Mouse (Mus musculus) liver, embryonic 15.5 days (tissue): Measurements from ENCODE around the gene Snapc2. TPM values are rescaled to one million over a fixed set of nuclear protein-coding genes. Genes with fewer than 3 reads are reported as not detected.

Experiments used
- ATAC-seq: fragments of 200-750 bp; cut with Nextera tagmentation; 2 replicates; pipeline ENCODE4 v1.8.0; 2017; ENCODE audit warnings: moderate number of reproducible peaks, mild to moderate bottlenecking, moderate library complexity; ENCODE audit not compliant: insufficient read depth
- H3K27ac ChIP-seq: fragments of 300-500 bp; sonication (generic); replicated peaks from 2 replicates; pipeline ENCODE4 v1.5.1; 2015; ENCODE audit warnings: mild to moderate bottlenecking, inconsistent platforms
- H3K27me3 ChIP-seq: fragments of 300-500 bp; sonication (generic); 2 replicates; pipeline ENCODE4 v1.6.1; 2015; ENCODE audit warnings: mild to moderate bottlenecking, inconsistent platforms
- H3K36me3 ChIP-seq: fragments of 300-500 bp; sonication (generic); replicated peaks from 2 replicates; pipeline ENCODE4 v1.6.1; 2015; ENCODE audit warnings: moderate library complexity, mild to moderate bottlenecking, inconsistent platforms
- H3K4me1 ChIP-seq: fragments of 300-500 bp; sonication (generic); replicated peaks from 2 replicates; pipeline ENCODE4 v1.6.1; 2015; ENCODE audit warnings: inconsistent platforms
- H3K4me2 ChIP-seq: fragments of 300-500 bp; sonication (generic); 2 replicates; pipeline ENCODE4 v1.6.1; 2015; ENCODE audit warnings: moderate library complexity, mild to moderate bottlenecking, inconsistent platforms
- H3K4me3 ChIP-seq: fragments of 300-500 bp; sonication (generic); replicated peaks from 2 replicates; pipeline ENCODE4 v1.5.1; 2015; ENCODE audit warnings: mild to moderate bottlenecking, inconsistent platforms
- H3K9ac ChIP-seq: fragments of 300-500 bp; sonication (generic); 2 replicates; pipeline ENCODE4 v1.6.1; 2015; ENCODE audit warnings: moderate library complexity, mild to moderate bottlenecking, inconsistent platforms
- H3K9me3 ChIP-seq: fragments of 300-500 bp; sonication (generic); replicated peaks from 2 replicates; pipeline ENCODE4 v1.6.1; 2016; ENCODE audit warnings: inconsistent platforms
- WGBS: fragments of 180-500 bp; shearing (Covaris S2); methylation state at CpG from one replicate; pipeline ENCODE4 v1.1.7; 2015; ENCODE audit warnings: mixed read lengths; ENCODE audit not compliant: insufficient replicate concordance; 5-methylcytosine and 5-hydroxymethylcytosine counted together
- polyA plus RNA-seq: library from polyadenylated mRNA; unstranded; fragments of >200 nt; fragmentation: Nextera tagmentation; extraction: Ambion mirVana; gene quantifications from 2 replicates; pipeline ENCODE4 v1.2.1, GENCODE M21; 2015

The Snapc2 gene
- 17.8 and 21.8 TPM in 2 replicates for polyA plus RNA-seq

DNA sequence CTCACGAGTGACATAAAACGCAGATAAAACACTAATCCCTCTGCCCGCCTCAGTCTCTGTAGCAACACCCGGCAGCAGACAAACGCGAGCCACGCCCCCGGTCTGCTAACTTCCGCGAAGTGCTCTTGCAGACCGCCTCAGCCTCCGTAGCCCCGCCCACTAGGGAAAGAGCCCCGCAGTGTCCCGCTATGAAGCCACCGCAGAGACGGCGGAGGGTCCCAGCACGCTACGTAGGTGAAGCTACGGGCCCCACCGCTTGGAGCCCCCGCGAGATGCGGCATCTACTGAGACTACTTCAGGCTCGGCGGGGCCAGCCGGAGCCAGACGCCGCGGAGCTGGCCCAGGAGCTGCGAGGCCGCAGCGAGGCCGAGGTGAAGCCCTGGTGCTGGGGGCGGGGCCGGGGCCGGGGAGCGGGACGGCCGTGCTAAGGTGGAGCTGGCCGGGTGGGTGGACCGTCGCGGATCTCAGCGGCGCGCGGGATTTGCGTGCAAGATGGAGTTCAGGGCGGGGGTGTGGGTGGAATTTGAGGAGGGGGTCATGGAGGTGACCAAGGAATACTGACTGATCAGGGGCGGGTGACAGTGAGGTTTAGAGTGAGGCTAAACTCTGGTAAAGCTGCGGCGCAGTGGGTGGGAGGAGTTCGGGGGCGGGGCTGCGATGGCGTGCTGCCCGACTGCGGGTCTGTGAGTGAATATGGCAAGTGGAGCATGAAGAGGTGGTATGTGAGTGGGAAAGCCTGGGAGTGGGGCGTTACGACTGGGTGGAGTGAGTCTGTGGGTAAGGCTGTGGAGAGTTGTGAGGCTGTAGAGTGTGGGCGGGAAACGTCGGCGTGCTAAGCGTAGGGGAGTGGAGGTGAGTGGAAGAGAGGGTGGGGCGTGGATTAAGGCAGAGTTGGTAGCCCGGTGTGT is at the start of gene Snapc2:
Gene Snapc2, plus strand, starts transcription at position 147 of the 908 bp plus-strand sequence.
- Histone ChIP-seq H3K9me3 (no peaks in the 10 kb centered on the region), H3K27ac (peak within 1 kb of the TSS; percentile 85), H3K4me1 (peaks cover 36% of the 10 kb centered on the region), H3K9ac (peak within 1 kb of the TSS; percentile 89), H3K36me3 (peaks cover 24% of the 10 kb centered on the region), H3K4me2 (peak within 1 kb of the TSS; percentile 92), H3K4me3 (peak within 1 kb of the TSS; percentile 92), H3K27me3 (no peaks in the 10 kb centered on the region)
- ATAC-seq: peak; percentile 94
- WGBS: under 1% methylated on average over 69 of the region's 69 CpGs

DNA sequence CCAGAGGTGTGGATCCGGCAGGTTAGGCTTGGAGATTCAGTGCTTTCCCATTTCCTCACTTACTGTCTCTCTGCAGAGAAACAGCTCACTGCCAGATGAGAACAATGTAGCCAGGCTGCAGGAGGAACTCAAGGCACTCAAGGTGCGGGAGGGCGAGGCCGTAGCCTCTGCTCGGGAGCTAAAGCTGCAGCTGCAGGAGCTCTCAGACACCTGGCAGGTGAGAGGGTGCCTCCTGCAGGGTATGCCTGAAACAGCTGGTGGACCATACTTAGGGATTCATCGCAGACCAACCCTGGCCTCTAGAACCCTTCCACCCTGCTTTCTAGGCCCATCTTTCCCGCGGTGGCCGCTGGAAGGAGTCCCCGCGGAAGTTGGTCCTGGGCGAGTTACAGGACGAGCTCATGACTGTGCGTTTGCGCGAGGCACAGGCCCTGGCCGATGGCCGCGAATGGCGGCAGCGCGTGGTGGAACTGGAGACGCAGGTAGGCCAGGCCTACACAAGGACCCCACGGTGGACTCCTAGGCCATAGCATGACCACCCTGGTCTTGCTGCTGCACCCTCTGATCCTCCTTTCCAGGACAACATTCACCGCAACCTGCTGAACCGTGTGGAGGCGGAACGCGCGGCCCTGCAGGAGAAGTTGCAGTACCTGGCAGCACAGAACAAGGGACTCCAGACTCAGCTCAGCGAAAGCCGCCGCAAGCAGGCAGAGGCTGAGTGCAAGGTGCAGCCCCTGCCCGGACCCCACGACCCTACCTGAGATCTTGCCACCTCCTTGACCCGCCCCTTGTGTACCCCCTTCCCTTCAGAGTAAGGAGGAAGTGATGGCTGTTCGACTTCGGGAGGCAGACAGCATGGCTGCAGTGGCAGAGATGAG is 47.4 kb upstream of the Snapc2 start:
- H3K4me3 ChIP-seq: peak overlapping the region; percentile 14; the same call in 1 of the 2 replicates

DNA sequence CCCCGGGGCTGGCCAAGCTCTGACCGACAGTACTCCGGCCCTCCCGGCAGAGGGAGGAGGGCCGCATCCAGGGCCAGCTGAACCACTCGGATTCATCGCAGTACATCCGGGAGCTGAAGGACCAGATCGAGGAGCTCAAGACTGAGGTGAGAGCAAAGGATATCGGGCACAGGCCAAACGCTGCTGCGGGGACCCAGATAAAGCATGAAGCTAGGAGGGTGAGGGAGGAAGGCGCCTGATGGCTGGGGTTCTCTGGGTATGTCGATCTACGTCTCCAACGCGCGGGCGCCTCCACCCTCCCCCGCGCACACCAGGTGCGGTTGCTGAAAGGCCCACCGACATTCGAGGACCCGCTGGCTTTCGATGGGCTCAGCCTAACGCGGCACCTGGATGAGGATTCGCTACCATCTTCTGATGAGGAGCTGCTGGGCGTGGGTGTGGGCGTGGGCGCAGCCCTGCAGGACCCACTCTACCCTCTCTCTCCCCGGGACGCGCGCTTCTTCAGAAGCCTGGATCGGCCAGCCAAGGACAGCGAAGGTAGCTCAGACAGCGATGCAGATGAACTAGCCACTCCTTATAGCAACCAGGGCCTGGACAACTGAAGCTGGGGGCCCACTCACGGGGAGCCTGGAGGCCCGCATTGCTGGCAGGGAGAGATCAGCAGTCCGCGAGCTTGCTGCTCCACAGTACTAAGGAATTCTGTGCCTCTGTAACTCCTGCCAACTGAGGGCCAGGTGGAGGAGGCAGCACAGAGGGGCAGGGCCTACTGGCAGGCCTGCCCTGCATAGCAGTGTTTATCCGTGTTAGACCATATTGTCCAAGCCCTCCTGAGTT is 46.5 kb upstream of the Snapc2 start:
- Histone ChIP-seq H3K4me2 (peak overlapping the region; percentile 52), H3K27me3 (peaks cover 65% of the 10 kb centered on the region), H3K9me3 (no peaks in the 10 kb centered on the region), H3K4me1 (peaks cover 17% of the 10 kb centered on the region; the same call in 1 of the 2 replicates), H3K9ac (no peak overlapping the region), H3K36me3 (no peaks in the 10 kb centered on the region), H3K4me3 (peak overlapping the region; percentile 14; the same call in 1 of the 2 replicates), H3K27ac (no peak overlapping the region)
- WGBS: 12% methylated on average over 44 of the region's 44 CpGs
- ATAC-seq: peak; percentile 68

More for the DNA sequence above, 47.4 kb upstream of the Snapc2 start:
- peaks cover 17% of the 10 kb centered on the region; the same call in 1 of the 2 replicates for H3K4me1 ChIP-seq
- no peaks in the 10 kb centered on the region for H3K9me3 ChIP-seq
- 24% methylated on average over 38 of the region's 38 CpGs for WGBS
- H3K27ac ChIP-seq: no peak overlapping the region
- H3K36me3 ChIP-seq: no peaks in the 10 kb centered on the region
- H3K4me2 ChIP-seq: peak overlapping the region; percentile 52
- no peak overlapping the region for H3K9ac ChIP-seq
- peaks cover 57% of the 10 kb centered on the region for H3K27me3 ChIP-seq
- ATAC-seq: no peak

DNA sequence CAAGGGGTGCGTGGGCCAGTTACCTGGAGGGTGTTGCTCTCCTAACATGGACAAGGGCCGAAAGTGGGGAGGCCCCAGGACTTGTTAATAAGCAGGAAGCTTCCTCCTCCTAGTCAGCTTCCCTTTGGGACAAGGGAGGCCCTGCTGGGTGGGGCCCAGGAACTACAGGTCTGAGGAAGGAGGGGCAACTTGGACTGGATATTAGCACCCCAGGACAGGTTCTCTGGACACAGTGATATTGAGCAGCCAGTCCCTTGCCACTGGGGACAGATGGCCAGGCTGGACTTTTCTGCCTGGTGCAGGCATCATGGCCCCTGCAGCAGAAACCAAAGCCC is 45.9 kb upstream of the Snapc2 start:
- no peak for ATAC-seq
- H3K9me3 ChIP-seq: no peaks in the 10 kb centered on the region
- peaks cover 66% of the 10 kb centered on the region for H3K27me3 ChIP-seq
- H3K4me3 ChIP-seq: no peak overlapping the region
- peaks cover 17% of the 10 kb centered on the region; the same call in 1 of the 2 replicates for H3K4me1 ChIP-seq
- no peak overlapping the region for H3K9ac ChIP-seq
- H3K4me2 ChIP-seq: peak overlapping the region; percentile 52
- H3K36me3 ChIP-seq: no peaks in the 10 kb centered on the region
- no peak overlapping the region for H3K27ac ChIP-seq
- 54% methylated on average over 2 of the region's 2 CpGs for WGBS

DNA sequence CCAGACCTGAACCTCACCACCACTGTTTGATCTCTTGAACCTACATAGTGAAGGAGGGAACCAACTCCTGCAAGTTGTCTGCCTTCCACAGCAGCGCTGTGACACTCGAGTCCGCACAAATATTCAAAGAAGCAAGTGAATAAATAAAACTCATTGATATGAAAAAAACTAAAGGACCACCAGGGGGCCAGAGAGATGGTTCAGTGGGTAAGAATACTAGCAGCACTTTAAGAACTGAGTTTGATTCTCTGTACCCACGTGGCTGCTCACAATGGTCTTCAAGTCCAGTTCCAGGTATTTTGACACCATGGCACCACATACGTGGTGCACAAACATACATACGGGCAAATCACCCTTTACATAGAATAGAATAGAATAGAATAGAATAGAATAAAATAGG is 41.8 kb upstream of the Snapc2 start:
- Histone ChIP-seq H3K9me3 (no peaks in the 10 kb centered on the region), H3K4me1 (peaks cover 35% of the 10 kb centered on the region), H3K27ac (no peak overlapping the region), H3K27me3 (peaks cover 76% of the 10 kb centered on the region), H3K4me2 (no peak overlapping the region), H3K36me3 (no peaks in the 10 kb centered on the region), H3K4me3 (no peak overlapping the region), H3K9ac (no peak overlapping the region)
- no peak for ATAC-seq
- WGBS: 59% methylated on average over 6 of the region's 6 CpGs

DNA sequence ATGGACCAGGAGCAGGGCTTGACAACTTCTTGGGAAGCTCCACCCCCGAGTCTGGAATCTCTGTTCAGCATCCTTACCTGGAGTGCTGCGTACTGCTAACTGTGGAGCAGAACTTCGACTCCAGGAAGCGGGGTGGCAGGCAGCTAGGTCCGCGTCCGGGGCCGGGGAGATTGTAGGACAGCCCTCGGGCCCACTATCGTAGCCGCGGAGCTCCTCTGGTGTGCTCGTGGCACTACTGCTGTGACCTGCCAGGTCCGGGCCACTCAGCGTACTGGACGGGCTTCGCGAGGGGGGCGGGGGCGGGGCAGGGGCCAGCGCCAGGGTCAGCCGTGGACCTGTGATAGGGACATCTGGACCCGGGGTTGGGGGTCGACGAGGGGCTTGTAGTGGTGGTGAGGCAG is 40.1 kb upstream of the Snapc2 start:
- Histone ChIP-seq H3K4me1 (peaks cover 36% of the 10 kb centered on the region), H3K27ac (no peak overlapping the region), H3K9me3 (no peaks in the 10 kb centered on the region), H3K4me3 (peak overlapping the region; percentile 46), H3K36me3 (no peaks in the 10 kb centered on the region), H3K4me2 (peak overlapping the region; percentile 67), H3K9ac (peak overlapping the region; percentile 15; the same call in 1 of the 2 replicates), H3K27me3 (peaks cover 76% of the 10 kb centered on the region)
- ATAC-seq: peak; percentile 8; the same call in 1 of the 2 replicates
- under 1% methylated on average over 25 of the region's 25 CpGs for WGBS

DNA sequence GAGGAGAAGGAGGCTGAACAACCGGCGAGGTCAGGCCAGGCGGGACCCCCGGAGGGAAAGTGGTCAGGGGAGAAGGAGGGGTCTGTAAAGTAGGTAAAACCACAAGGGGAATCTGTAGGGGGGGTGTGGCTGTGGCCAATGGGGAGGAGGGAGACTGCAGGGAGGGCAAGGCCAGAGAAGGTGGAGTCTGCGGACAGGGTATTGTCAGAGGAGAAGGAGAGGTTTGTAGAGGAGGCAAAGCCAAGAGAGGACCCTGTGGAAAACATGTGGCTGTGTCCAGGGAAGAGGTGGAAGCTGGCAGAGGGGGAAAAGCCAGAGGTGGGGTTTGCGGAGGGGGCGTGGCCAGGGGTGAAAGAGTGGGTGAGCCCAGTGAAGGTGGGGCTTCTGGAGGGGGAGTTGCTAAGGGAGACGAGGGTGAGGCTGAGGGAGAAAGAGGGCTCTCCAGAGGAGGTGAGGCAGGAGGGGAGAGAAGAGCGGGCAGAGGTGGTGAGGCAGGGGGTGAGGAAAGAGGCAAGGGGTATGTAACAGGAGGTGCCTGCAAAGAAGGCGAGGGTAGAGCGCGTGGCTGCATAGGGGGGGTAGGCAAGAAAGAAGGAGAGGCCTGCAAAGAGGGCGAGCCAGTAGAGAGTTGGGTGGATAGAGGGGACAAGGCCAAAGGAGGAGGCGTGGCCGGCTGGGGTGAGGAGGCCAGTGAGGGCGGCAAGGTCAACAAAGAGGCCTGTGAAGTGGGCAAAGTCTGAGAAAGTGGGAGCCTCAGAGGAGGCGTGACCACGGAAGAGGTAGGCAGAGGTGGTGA is 39.5 kb upstream of the Snapc2 start:
- peak overlapping the region; percentile 67 for H3K4me2 ChIP-seq
- peak; percentile 71 for ATAC-seq
- H3K9ac ChIP-seq: peak overlapping the region; percentile 15; the same call in 1 of the 2 replicates
- H3K27ac ChIP-seq: peak overlapping the region; percentile 55
- no peaks in the 10 kb centered on the region for H3K36me3 ChIP-seq
- H3K4me3 ChIP-seq: peak overlapping the region; percentile 46
- 2% methylated on average over 18 of the region's 18 CpGs for WGBS
- no peaks in the 10 kb centered on the region for H3K9me3 ChIP-seq
- peaks cover 36% of the 10 kb centered on the region for H3K4me1 ChIP-seq
- H3K27me3 ChIP-seq: peaks cover 77% of the 10 kb centered on the region

DNA sequence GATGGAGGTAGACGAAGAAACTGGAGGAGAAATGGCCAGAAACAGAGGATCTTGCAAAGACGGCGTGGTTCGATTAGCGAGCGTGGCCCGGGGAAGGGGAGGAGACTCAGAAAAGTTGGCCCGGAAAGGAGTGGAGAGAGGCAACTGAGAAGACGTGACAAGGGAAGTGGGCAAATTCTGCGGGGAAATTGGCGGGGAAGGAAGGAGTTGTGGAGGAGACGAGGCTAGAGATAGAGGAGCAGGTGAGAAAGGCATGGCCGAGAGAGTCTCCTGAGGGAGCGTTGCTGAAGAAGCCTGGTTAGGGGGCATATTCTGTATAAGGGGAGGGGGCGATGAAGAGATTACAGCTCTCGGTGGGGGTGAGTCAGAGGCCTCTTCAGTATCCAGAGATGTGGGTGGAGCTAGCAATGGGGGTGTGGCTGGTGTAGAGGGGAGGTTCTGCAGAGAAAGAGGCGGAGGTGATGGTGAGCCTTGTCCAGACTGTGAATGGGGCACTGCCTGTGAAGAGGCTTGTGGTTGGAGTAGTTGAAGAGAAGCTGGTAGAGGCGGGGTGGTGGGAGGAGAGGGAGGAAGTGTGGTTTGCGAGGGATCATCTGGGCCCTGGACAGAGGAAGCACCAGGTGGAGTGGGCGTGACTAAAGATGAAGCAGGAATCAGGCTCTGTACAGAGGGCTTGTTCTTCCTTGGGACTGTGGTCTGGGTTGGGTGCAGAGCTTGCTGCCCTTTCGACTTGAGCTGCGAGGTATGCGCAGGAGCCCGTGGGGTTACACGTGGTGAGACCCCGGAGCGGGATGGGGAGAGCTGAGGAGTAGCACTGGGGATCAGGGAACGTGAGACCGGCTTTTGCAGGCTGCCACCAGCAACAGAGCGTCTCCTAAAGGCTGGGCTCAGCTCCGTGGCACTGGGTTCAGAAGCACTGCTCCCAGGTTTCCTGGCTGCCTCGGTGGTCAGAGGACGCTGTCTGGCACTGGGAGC is 38.6 kb upstream of the Snapc2 start:
- 3% methylated on average over 33 of the region's 33 CpGs for WGBS
- Histone ChIP-seq H3K4me2 (peak overlapping the region; percentile 67), H3K27me3 (peaks cover 84% of the 10 kb centered on the region), H3K4me1 (peaks cover 36% of the 10 kb centered on the region), H3K4me3 (peak overlapping the region; percentile 46), H3K36me3 (no peaks in the 10 kb centered on the region), H3K27ac (peak overlapping the region; percentile 55), H3K9me3 (no peaks in the 10 kb centered on the region), H3K9ac (no peak overlapping the region; the same call in 1 of the 2 replicates)
- ATAC-seq: peak; percentile 72

DNA sequence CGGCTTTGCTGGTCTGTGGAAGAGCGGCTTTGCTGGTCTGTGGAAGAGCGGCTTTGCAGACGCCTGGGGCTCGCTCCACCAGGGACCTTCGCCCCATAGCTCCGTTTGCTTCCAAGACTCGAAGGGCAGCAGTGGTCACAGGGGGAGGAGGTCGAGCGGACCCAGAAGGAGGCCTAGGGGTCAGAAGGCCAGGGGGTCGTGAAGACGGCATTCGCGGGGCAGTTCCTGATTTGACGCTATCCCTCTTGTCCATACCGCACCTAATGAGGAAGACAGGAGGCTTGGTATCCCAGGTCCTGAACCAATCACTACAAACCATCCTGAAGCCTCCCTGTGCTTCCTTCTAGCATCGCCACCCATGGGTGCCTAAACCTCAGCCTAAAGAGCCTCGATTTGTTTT is 36.6 kb upstream of the Snapc2 start:
- Histone ChIP-seq H3K36me3 (no peaks in the 10 kb centered on the region), H3K4me1 (peaks cover 36% of the 10 kb centered on the region), H3K27me3 (peaks cover 78% of the 10 kb centered on the region), H3K9me3 (no peaks in the 10 kb centered on the region), H3K27ac (no peak overlapping the region), H3K4me2 (peak overlapping the region; percentile 62), H3K4me3 (no peak overlapping the region), H3K9ac (no peak overlapping the region)
- WGBS: 15% methylated on average over 18 of the region's 18 CpGs
- no peak for ATAC-seq
